Mouse (Mus musculus): Measurements from ENCODE around the gene Tmem19.
"Not testable (repeated sequence)": the region's sequence is repeated elsewhere in the genome, so short reads cannot be mapped to it uniquely, and the experiment has no call there.

Gene Tmem19

DNA sequence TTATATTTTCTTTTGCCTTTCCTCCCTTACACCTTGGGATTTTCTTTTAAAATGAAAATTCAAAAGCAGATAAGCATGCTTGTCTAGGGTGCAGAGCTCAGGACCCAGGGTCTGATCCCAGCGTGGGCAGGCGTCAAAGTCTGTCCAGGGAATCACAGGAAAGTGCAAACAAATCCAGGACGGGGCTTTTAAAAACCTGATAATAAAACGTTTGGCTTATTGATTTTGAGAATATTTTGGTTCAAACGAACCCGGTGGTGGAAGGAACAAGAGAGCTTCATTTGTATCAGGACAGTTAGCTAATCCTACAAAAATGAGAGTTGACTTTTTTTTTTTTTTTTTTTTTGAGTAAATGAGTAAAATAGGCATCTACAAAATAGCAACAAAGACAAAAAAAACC lies 14.2 kb downstream of the Tmem19 start:
- no peak for DNase-seq

DNA sequence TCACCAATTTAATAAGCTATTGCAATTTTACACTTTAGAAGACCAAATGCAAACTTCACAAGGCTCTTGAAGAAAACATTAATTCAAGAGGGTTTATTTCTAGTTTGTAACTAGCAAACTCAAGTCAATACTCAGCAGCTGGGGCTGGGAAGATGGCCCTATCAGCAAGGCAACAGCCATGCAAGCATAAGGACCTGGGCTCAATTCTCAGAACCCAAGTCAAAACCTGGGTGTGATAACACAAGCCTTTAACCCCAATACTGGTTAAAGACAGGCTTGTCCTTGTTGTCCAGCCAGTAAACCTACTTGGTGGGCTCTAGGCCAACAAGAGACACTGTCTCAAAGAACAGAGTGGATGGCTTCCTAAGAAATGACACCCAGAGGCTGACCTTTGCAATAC lies 15.9 kb downstream of the Tmem19 start:
- no peak for DNase-seq

GRCm38 (mm10) chr10:115342771-115343425 lies 19.4 kb downstream of the Tmem19 start:
- DNase-seq: no peak

DNA sequence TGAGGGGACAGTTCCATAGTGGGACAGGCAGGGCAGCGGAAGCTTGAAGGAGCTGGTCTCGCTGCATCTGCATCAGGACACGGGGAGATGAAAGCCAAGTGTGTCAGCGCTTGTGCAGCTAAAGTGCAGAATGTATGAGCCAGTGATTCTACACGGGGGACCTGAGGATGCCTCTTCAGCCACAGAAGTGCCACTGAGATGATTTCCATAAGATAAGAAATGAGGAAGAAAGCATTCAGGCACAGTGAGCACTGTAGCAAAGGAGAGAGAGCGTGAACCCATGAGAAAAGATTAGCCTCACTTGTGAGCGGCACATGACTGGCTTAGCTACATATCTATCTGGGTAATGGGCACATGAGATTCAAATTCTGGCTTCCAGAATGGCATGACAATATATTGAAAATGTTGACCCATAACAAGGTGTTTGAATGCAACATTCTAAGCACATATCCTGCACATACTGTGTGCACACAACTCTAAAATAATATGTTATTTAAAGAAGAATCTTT lies 22.4 kb downstream of the Tmem19 start:
- no peak for DNase-seq

GRCm38 (mm10) chr10:115336901-115337300 lies 25.4 kb downstream of the Tmem19 start:
- no peak for DNase-seq

DNA sequence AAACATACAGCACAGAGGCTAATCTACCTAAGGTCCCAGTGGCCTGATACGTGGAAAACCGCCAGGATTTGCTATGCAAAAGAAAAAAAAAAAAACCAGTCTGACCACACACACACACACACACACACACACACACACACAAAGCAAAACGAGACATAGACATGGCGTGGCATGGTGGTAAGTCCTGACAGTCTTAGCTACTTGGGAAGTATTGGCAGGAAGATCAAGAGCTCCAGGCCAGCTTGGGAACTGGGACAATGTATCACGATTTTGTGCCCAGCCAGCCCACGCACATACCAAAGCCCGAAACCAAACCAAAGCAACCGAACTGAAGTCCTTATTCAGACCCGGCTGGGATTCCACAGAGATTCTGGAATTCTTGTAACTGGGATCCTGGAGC lies 28.8 kb downstream of the Tmem19 start:
- DNase-seq: no peak

- no peak for DNase-seq
Measured at GRCm38 (mm10) chr10:115332997-115333396, 29.3 kb downstream of the Tmem19 start.

- DNase-seq: no peak
Measured at GRCm38 (mm10) chr10:115332420-115332952, 29.8 kb downstream of the Tmem19 start.

- no peak for DNase-seq
Measured at GRCm38 (mm10) chr10:115329010-115329530, 33.2 kb downstream of the Tmem19 start.

DNA sequence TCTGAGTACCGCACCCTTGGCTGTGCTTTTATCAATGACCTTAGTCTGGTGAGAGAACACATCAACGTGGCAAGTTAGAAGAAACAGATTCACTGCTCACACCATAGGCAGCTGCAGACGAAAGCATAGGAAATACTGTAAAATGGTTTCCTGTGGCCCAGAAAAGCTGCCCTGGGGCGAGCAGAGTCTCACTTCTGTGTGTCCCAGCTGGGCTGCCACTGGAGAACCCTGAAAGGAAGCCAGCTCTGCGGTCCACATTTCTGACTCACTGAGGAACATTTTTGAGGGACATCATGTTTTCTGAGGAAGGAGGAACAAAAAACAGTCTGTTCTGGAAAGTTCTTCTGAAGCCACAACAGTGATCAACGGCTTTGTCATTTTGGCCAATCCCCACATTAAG lies 33.8 kb downstream of the Tmem19 start:
- no peak for DNase-seq

GRCm38 (mm10) chr10:115323295-115323694 lies 39.0 kb downstream of the Tmem19 start:
- DNase-seq: peak; percentile 78

- no peak for DNase-seq
Measured at GRCm38 (mm10) chr10:115321317-115322035, 40.8 kb downstream of the Tmem19 start.

GRCm38 (mm10) chr10:115318388-115318787 lies 43.9 kb downstream of the Tmem19 start:
- DNase-seq: not testable (repeated sequence)

- DNase-seq: no peak
Measured at GRCm38 (mm10) chr10:115316313-115316712, 46.0 kb downstream of the Tmem19 start.

- DNase-seq: peak; percentile 98
Measured at GRCm38 (mm10) chr10:115315473-115316171, 46.7 kb downstream of the Tmem19 start, which contains the start of gene Rab21. Rab21 (minus strand) TSS chr10:115315594.

DNA sequence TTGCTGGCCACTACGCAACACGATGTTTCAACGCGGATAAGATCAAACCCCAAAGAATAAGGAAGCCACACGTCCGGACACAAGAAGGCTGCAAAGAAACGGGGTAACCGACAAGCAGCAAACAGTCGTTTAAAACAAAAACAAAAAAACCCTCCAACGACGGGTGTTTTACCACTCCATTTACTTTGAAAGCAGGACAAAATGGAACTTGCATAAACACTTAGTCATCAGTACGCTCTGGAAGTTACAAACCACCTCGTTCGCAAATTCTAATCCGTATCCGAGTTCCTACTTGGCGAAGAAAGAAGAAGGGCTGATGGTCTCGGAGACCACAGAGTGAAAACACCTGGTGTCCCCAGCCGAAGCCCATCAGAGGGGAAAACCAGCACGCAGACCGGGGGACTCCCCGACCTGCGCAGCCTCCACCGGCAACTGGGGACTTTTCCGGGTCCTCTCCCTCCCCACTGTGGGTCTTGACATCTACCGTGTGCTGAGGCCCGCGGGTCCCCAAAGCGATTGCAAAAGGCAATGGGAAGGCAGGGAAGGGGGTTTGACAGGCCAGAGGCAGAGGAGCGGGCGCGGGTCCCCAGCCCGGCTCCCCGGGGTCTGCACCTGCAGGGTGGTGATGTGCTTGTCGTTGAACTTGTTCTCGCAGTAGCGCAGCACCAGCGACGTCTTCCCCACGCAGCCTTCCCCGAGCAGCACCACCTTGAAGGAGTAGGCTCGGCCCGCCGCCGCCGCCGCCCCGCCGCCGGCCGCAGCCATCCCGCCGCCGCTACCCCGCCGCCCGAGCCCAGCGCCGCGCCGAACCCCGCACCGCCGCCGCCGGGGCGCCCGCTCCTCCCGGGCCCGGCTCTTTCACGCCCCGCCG lies 47.5 kb downstream of the Tmem19 start:
- no peak for DNase-seq

DNA sequence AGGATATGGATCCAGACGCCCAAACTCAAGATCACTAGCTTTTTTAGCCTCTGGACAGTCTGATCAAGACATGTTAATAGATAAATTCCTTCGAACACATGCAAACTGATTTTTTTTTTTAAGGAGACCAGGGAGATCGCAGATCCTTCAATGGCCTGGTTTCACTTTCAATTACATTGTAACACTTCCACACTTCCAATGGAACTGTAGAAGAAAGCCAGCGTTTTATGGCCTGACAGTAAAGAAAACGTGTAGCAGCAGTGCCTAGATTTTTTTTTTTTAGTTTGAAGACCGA lies 48.1 kb downstream of the Tmem19 start:
- DNase-seq: no peak

DNA sequence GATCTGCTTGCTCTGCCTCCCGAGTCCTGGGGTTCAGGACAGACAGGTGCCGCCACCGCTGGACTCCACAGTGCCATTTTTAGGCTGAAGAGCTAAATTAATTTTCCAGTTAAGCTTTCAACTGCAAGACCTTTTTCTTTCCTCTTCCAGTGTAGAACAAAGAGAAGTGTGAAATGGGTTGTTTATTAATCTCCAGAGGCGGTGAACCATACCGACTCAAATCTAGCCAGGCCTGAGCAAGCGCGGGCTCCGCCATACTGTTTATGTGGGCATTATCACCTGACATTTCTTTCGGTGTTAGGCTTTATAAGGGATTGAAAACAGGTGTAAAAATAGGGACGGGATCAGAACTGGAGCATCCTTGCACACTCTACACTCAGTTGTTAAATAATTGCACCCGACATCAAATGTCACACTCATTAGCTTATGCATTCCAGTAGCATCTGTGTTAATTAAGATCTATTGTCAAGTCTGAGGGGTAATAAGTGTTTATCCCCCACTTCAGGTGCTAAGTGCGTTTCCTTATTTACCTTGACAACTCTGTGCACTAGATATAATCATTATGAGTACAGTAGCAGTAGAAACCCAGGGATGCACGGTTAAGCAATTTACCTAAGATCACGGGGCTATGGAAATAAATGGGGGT lies 48.5 kb downstream of the Tmem19 start:
- no peak for DNase-seq

GRCm38 (mm10) chr10:115312732-115313131 lies 49.6 kb downstream of the Tmem19 start:
- no peak for DNase-seq

DNA sequence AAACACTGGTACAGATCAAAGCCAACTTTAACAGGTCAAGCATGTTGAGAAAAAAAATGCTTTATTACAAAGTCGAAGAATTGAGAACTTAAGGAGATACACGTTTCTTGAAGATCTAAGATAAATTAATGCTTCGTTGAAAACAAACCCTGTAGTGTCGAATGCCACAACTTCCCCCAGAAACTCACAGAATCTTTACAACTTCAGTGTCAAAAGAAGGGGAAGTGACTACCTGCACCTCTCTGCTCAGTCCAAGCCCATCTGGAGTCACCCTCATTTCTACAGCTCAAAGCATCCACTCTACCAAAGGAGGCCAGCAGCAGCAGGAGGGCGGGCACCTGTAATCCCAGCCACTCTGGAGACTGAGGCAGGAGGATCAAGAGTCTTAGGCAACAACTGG lies 50.1 kb downstream of the Tmem19 start:
- DNase-seq: no peak

GRCm38 (mm10) chr10:115311263-115311965 lies 50.9 kb downstream of the Tmem19 start:
- no peak for DNase-seq

Measured in cerebellum, adult 9-10 months (tissue).